Mouse (Mus musculus) T-helper 2 cell (primary cell): ENCODE data around the gene Zfp101.

Experiments
- in situ Hi-C: fragments of 300-600 bp; cut with MboI, MseI; formaldehyde crosslinking; loops from one replicate; pipeline ENCODE4 v1.15.1; 2025; ENCODE audit warnings: high pct_unique_total_duplicates

Gene Zfp101

GRCm38 (mm10) chr17:33394182-33395034 is at the start of gene Zfp101:
Gene Zfp101 (minus strand): TSS chr17:33394641.
- in situ Hi-C loops, result no loop called here

- in situ Hi-C loops, result no loop called here
Observed at GRCm38 (mm10) chr17:33441159-33441558, 46.7 kb upstream of the Zfp101 start.

DNA sequence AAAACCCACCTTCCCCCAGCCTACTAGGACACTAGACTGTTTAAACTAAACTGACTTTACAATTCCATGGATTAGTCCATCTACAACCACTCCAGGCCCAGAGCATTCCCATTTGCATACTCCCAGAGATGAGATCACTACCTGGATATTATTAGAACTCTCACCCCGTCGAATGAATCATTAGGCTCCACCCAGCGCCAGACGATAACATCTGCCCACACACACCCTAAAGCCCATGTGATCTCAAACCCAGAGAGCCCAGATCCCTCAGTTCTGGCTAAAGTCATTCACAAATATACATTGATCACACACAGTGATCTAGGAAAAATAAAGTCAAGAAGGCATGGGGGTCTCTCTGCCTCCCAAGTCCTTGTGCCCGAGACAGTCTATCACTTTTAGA is 45.5 kb upstream of the Zfp101 start:
- in situ Hi-C loops, result loop anchor here (5.0 kb wide), 1 partner anchor 97 kb away; no protein-coding TSS in a partner anchor

DNA sequence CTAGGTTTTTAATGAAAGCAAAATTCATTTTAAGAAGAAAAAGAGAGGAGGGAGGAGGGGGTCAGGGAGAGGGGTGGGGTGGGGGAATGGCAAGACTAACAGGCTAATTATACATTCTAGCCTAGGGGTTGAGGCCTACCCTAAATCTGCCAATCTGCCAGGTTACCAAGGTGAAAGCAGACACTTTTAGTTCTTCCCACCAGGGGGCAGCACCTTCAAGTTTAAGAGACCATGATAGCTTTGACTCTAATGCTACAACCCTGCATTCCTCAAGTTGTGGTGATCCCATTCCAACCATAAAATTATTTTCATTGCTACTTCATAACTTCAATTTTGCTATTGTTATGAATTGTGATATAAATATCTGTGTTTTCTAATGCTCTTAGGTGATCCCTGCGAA is 44.7 kb upstream of the Zfp101 start:
- in situ Hi-C loops, result loop anchor here (5.0 kb wide), 1 partner anchor 98 kb away; no protein-coding TSS in a partner anchor

GRCm38 (mm10) chr17:33432019-33432946 is 37.8 kb upstream of the Zfp101 start, which contains the start of gene Actl9:
Gene Actl9 (plus strand): TSS chr17:33432896.
- in situ Hi-C loops, result no loop called here

DNA sequence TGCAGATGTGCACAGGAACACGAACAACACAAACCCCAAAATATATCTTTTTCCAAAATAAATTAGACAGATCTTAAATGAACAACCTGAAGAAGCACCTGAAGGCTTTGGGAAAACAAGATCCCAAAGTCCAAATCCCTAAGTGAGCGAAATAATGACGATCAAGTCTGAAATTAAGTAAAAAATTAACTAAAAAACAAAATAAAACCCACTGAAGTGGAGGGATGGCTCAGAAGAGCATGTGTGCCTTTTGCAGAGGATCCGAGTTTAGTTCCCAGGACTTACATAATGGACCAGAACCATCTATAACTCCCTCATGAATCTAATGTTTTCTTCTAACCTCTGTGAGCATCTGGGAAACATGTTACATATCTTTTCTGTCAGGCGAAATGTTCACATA is 2.2 kb downstream of the Zfp101 start:
- in situ Hi-C loops, result no loop called here

DNA sequence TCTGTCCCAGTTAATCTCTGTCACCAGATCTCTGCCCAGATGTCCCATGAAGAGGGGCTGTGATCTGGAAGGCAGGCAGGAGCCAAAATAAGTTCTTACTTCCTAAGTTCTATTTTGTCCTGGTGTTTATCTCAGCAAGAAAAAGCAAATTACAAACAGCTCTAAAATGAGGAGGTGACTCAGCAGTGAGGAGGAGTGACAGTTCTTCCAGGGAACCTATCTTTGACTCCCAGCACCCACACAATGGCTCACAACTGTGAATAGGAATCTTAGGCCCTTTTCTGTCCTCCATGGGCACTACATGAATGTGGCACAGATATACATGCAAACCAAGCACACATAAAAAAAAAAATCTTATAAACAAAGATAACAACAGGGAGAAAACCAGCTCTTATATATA is 8.7 kb downstream of the Zfp101 start:
- in situ Hi-C loops, result no loop called here

- in situ Hi-C loops, result no loop called here
Observed at GRCm38 (mm10) chr17:33372795-33373194, 21.6 kb downstream of the Zfp101 start.

DNA sequence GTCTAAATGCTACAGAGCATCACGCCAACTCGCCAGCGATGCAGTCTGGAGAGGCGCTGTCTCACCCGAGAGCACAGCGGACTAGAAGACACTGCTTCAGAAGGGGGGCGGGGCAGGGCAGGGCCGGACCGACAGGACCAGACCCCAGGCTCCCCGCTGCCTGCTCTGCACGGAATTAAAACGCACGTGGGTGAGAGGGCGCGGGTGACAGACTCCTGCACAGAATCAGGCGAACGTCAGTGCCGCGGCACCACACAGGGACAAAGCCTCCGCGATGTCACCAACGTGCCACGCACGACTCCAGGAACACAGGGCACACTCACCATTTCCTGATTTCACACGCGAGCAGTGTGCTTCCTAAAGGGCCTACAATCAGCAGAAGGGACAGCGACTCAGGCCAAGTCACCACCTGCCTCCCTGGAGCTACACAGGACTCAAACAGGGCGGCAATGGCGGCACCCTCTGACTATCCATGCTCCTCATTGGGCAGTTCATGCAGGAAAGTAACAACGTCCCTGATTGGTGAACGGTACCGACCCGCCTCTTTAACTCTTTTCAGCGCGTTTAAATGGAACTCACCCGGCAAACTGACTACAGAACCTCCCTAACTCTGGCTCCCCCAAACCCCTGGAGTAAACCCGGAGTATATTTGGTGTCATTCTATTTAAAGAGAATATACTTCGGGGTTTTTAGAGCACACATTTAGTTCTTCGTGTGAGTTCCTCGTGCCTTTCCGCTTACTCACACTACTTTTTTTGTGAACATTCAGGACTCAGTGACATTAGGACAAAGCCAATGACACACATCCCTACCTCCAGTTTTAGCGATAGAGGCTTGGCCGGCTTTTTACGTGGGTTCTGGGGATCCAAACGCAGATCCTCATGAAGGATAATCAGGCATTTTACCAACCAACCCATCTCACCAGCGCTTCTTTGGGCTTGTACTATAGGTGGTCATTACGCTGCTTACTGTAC is 35.7 kb downstream of the Zfp101 start, which contains the start of gene Zfp81:
TSS of gene Zfp81 (minus strand) at position 468 of the 974 bp plus-strand sequence.
- in situ Hi-C loops, result no loop called here

GRCm38 (mm10) chr17:33352981-33353380 is 41.5 kb downstream of the Zfp101 start:
- in situ Hi-C loops, result no loop called here
